In the genomic region with DNA sequence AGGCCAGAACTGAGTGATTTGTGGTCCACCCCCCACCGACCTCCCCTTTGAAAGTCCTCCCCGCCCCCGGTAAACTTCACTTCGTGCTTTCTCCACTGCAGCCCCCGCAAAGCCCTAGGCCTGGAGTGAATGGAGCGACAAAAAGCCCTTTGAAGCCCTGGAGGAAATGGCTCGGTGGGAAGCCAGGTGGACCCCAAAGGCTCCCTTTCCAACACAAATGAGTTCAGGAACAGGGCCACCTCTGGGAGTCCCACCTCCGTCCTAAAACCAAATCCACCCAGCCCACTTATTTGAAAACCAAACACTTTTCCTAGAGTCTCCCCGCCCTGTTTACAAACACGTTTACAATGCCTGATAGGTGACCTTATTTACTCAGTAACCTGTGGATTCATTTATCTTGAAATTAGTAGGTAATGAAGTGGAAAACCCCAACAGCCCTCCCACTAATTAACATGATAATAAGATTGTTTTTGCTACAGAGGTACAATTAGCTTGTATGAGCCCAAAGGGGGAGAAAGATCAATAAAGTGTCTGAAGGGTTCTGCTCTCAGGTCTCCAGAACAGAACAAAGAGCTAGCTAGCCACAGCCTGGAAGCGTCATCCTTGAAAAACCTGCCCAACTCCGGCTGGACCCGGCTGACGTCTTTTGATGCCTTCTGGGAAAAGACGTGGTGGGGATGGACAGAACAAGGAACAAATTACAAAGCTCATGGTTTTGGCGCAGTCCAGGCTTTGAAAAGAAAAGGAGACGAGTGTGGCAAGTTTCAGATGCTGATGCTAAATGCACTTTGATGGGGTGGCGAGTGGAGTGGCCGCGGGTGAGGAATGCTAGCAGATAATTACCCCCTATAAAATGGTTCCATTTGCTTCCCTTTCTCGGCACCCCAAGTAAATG, we compare ENCODE assay signal across 11 mouse cellular contexts.
DNase-seq lines count a peak whose midpoint lies in the region; ATAC-seq and TF ChIP-seq lines count a peak whose summit lies in the region.
"Had no signal": no experiment of that assay in that cellular context is flagged by ENCODE, and none has a peak within 500 bp of the region (broad histone marks: within the 10 kb centered on the region; RNA-seq: fewer than 3 reads in every experiment).

No protein-coding gene starts in this region.

- H3K4me2 ChIP-seq in heart, embryonic 14.5 days (ENCODE audit: low read length), result peak overlapping the region; percentile 16
- H3K4me2 ChIP-seq in hindbrain, embryonic 12.5 days (replicated peaks), result peak overlapping the region; percentile 40
- H3K4me2 ChIP-seq in midbrain, postnatal 0 days (ENCODE audit: low read depth, low read length, poor library complexity, severe bottlenecking), result peak overlapping the region; percentile 37
- H3K4me2 ChIP-seq: embryonic facial prominence, embryonic 12.5 days; heart, embryonic 15.5 days had no signal

- DNase-seq in heart, postnatal 14 days, result no peak
- DNase-seq in embryo, embryonic 10 days (ENCODE audit: low spot score), result peak; percentile 64
- peak; percentile 5 for DNase-seq in midbrain, postnatal 0 days (ENCODE audit: low spot score)
- no peak for DNase-seq in layer of hippocampus, adult 9-10 months (ENCODE audit: low spot score)
- DNase-seq in adrenal gland, postnatal 25 days, result no peak
- no peak for DNase-seq in adrenal gland, postnatal 14 days

- TF ChIP-seq CTCF in midbrain, postnatal 0 days (IDR thresholded peaks at IDR 0.05), result no peak

- no peak overlapping the region for H3K9ac ChIP-seq in heart, embryonic 14.5 days (ENCODE audit: low read length)
- no peak overlapping the region for H3K9ac ChIP-seq in hindbrain, embryonic 12.5 days
- H3K9ac ChIP-seq in midbrain, postnatal 0 days (replicated peaks; ENCODE audit: low read length, poor library complexity, severe bottlenecking), result no peak overlapping the region
- H3K9ac ChIP-seq: embryonic facial prominence, embryonic 12.5 days; heart, embryonic 15.5 days had no signal

- intact Hi-C loops in heart, postnatal 14 days (cut with DNase I), result no loop called here

- WGBS in heart, embryonic 14.5 days, result 19% methylated on average over 21 of the region's 21 CpGs
- WGBS in hindbrain, embryonic 12.5 days, result 5% methylated on average over 21 of the region's 21 CpGs
- WGBS in midbrain, postnatal 0 days, result 14% methylated on average over 21 of the region's 21 CpGs

- no peaks in the 10 kb centered on the region for H3K36me3 ChIP-seq in heart, embryonic 14.5 days (ENCODE audit: control insufficient read depth, insufficient read depth, low read length)
- H3K36me3 ChIP-seq in hindbrain, embryonic 12.5 days, result no peaks in the 10 kb centered on the region
- H3K36me3 ChIP-seq in midbrain, postnatal 0 days (ENCODE audit: insufficient read depth, low read length), result no peaks in the 10 kb centered on the region
- H3K36me3 ChIP-seq: embryonic facial prominence, embryonic 12.5 days; heart, embryonic 15.5 days had no signal

- H3K27me3 ChIP-seq in heart, embryonic 14.5 days (ENCODE audit: control insufficient read depth, insufficient read depth, low read length), result no peaks in the 10 kb centered on the region
- H3K27me3 ChIP-seq in hindbrain, embryonic 12.5 days, result peaks cover 14% of the 10 kb centered on the region
- H3K27me3 ChIP-seq in midbrain, postnatal 0 days (ENCODE audit: insufficient read depth, low read length), result no peaks in the 10 kb centered on the region; the same call in 1 of the 2 replicates
- H3K27me3 ChIP-seq: heart, embryonic 15.5 days had no signal

- H3K9me3 ChIP-seq in heart, embryonic 14.5 days (ENCODE audit: control insufficient read depth, low read length), result no peaks in the 10 kb centered on the region
- no peaks in the 10 kb centered on the region for H3K9me3 ChIP-seq in hindbrain, embryonic 12.5 days (replicated peaks)
- no peaks in the 10 kb centered on the region for H3K9me3 ChIP-seq in midbrain, postnatal 0 days (ENCODE audit: low read length)
- H3K9me3 ChIP-seq: embryonic facial prominence, embryonic 12.5 days; heart, embryonic 15.5 days had no signal

- no peak overlapping the region for H3K4me3 ChIP-seq in heart, embryonic 14.5 days (ENCODE audit: control insufficient read depth in 1 of 2, insufficient read depth in 1 of 2, low read depth in 1 of 2, low read length in 2 of 2)
- no peak overlapping the region for H3K4me3 ChIP-seq in hindbrain, embryonic 12.5 days
- H3K4me3 ChIP-seq in midbrain, postnatal 0 days (ENCODE audit: low read depth, low read length), result no peak overlapping the region
- H3K4me3 ChIP-seq: embryonic facial prominence, embryonic 12.5 days; heart, embryonic 15.5 days had no signal

- no peak overlapping the region for H3K27ac ChIP-seq in heart, embryonic 14.5 days (replicated peaks in 1 of 2; ENCODE audit: control insufficient read depth in 1 of 2, insufficient read depth in 1 of 2, low read depth in 2 of 2, low read length in 2 of 2)
- no peak overlapping the region for H3K27ac ChIP-seq in hindbrain, embryonic 12.5 days
- H3K27ac ChIP-seq in midbrain, postnatal 0 days (ENCODE audit: low read depth, low read length), result no peak overlapping the region
- H3K27ac ChIP-seq: embryonic facial prominence, embryonic 12.5 days; heart, embryonic 15.5 days; macrophage had no signal

- peaks cover 0 to 3% of the 10 kb centered on the region in 2 experiments; a peak in 2 of 4 replicates for H3K4me1 ChIP-seq in heart, embryonic 14.5 days (ENCODE audit: control insufficient read depth in 2 of 2, insufficient read depth in 2 of 2, low read length in 2 of 2)
- H3K4me1 ChIP-seq in hindbrain, embryonic 12.5 days, result peaks cover 4% of the 10 kb centered on the region
- H3K4me1 ChIP-seq in midbrain, postnatal 0 days (ENCODE audit: insufficient read depth, low read length), result no peaks in the 10 kb centered on the region
- H3K4me1 ChIP-seq: heart, embryonic 15.5 days had no signal

- ATAC-seq in heart, embryonic 14.5 days (ENCODE audit: insufficient number of reproducible peaks, insufficient read depth, low FRiP score, low read depth), result no peak
- ATAC-seq in hindbrain, embryonic 12.5 days (ENCODE audit: low FRiP score), result peak; percentile 46; the same call in 1 of the 2 replicates
- ATAC-seq in midbrain, postnatal 0 days (ENCODE audit: low FRiP score), result no peak

Comparison
In these comparisons a context has a peak if more than half of its experiments do, and no peak if none do; other contexts are left out.
1. DNase-seq: peak in embryo, embryonic 10 days (single experiment) and midbrain, postnatal 0 days (single experiment); none in heart, postnatal 14 days (0 of 2), layer of hippocampus, adult 9-10 months (single experiment), adrenal gland, postnatal 25 days (single experiment) and adrenal gland, postnatal 14 days (single experiment).
2. Peak in every context shown above with its lines, with median percentiles within 50 percentile points of each other: H3K4me2 ChIP-seq.